ENCODE assay signal across 24 mouse cellular contexts in genomic region chr17:28431038-28431437, GRCm38 (mm10).
"Had no signal": no experiment of that assay in that cellular context is flagged by ENCODE, and none has a peak within 500 bp of the region (broad histone marks: within the 10 kb centered on the region; RNA-seq: fewer than 3 reads in every experiment).

No protein-coding gene starts in this region.

- ATAC-seq: inflammation-experienced regulatory T-cells, adult 6 months; intestine, embryonic 15.5 days; intestine, postnatal 0 days; liver, embryonic 12.5 days had no signal

- H3K4me3 ChIP-seq: heart, adult 2 months; heart, embryonic 13.5 days; heart, embryonic 15.5 days; hindbrain, embryonic 13.5 days; hindbrain, embryonic 15.5 days; intestine, embryonic 15.5 days; layer of hippocampus, adult 2 months; limb, embryonic 12.5 days; liver, embryonic 12.5 days had no signal

- H3K9me3 ChIP-seq: heart, embryonic 13.5 days; heart, embryonic 15.5 days; hindbrain, embryonic 13.5 days; hindbrain, embryonic 15.5 days; intestine, embryonic 15.5 days; limb, embryonic 12.5 days; liver, embryonic 12.5 days had no signal

- DNase-seq: gastrocnemius, postnatal 14 days; gastrocnemius, postnatal 36 days; heart, adult 11 months; heart, adult 2 months; heart, postnatal 14 days; heart, postnatal 36 days; kidney, adult 18-20 months; kidney, adult 8-10 months; kidney, postnatal 10 days; kidney, postnatal 25 days; kidney, postnatal 4 days; left cerebral cortex, postnatal 4 days had no signal

- H3K27ac ChIP-seq: heart, adult 2 months; heart, embryonic 13.5 days; heart, embryonic 15.5 days; hindbrain, embryonic 13.5 days; hindbrain, embryonic 15.5 days; intestine, embryonic 15.5 days; layer of hippocampus, adult 2 months; liver, embryonic 12.5 days; liver, embryonic 14.5 days had no signal

- H3K4me2 ChIP-seq: heart, embryonic 11.5 days; heart, embryonic 13.5 days; heart, embryonic 15.5 days; hindbrain, embryonic 13.5 days; hindbrain, embryonic 15.5 days; intestine, embryonic 15.5 days; limb, embryonic 12.5 days; liver, embryonic 12.5 days had no signal

- H3K36me3 ChIP-seq: heart, embryonic 15.5 days; hindbrain, embryonic 15.5 days had no signal

- H3K9ac ChIP-seq: heart, embryonic 13.5 days; heart, embryonic 15.5 days; hindbrain, embryonic 13.5 days; hindbrain, embryonic 15.5 days; intestine, embryonic 15.5 days; limb, embryonic 12.5 days; liver, embryonic 12.5 days; liver, embryonic 14.5 days had no signal

- H3K27me3 ChIP-seq: heart, embryonic 13.5 days; heart, embryonic 15.5 days; hindbrain, embryonic 13.5 days; hindbrain, embryonic 15.5 days; intestine, embryonic 15.5 days; limb, embryonic 12.5 days; liver, embryonic 12.5 days had no signal

- H3K4me1 ChIP-seq: hindbrain, embryonic 13.5 days; hindbrain, embryonic 15.5 days had no signal
